In the genomic region with DNA sequence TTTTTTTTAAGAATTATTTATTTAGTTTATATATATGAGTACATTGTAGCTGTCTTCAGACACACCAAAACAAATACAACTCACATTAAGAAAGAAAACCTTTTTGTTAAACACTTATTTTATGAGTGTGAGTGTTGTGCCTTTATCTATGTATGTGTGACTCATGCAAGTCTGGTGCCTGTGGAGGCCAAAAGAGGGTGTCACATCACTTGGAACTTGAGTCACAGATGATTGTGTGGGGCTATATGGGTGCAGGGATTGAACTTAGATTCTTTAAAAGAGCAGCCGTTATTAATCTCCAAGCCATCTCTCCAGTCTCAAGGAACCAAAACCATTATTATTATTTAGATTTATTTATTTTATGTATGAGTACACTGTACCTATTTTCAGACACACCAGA, we compare ENCODE assay signal across 22 mouse cellular contexts.
"Had no signal": no experiment of that assay in that cellular context is flagged by ENCODE, and none has a peak within 500 bp of the region (broad histone marks: within the 10 kb centered on the region; RNA-seq: fewer than 3 reads in every experiment).

No protein-coding gene starts in this region.

- DNase-seq: gastrocnemius, postnatal 14 days; gastrocnemius, postnatal 36 days; heart, adult 2 months; heart, postnatal 36 days; kidney, adult 11 months; kidney, adult 2 months; kidney, adult 9 months; kidney, postnatal 14 days; kidney, postnatal 36 days; layer of hippocampus, adult 9-11 months; layer of hippocampus, postnatal 36 days; left cerebral cortex, postnatal 4 days had no signal

- H3K4me2 ChIP-seq: heart, embryonic 15.5 days; hindbrain, embryonic 13.5 days; hindbrain, embryonic 15.5 days; kidney, embryonic 15.5 days; limb, embryonic 13.5 days; limb, embryonic 15.5 days; liver, embryonic 12.5 days had no signal

- ATAC-seq: hindbrain, postnatal 0 days; intestine, embryonic 16.5 days; liver, embryonic 12.5 days had no signal

- H3K9ac ChIP-seq: heart, embryonic 15.5 days; hindbrain, embryonic 13.5 days; hindbrain, embryonic 15.5 days; kidney, embryonic 15.5 days; limb, embryonic 13.5 days; limb, embryonic 15.5 days; liver, embryonic 12.5 days had no signal

- H3K4me3 ChIP-seq: heart, adult 2 months; heart, embryonic 13.5 days; heart, embryonic 15.5 days; hindbrain, embryonic 13.5 days; hindbrain, embryonic 15.5 days; kidney, embryonic 15.5 days; limb, embryonic 13.5 days; limb, embryonic 15.5 days; liver, embryonic 12.5 days had no signal

- H3K36me3 ChIP-seq: heart, embryonic 15.5 days; hindbrain, embryonic 15.5 days had no signal

- H3K27me3 ChIP-seq: heart, embryonic 13.5 days; heart, embryonic 15.5 days; hindbrain, embryonic 13.5 days; hindbrain, embryonic 15.5 days; kidney, embryonic 15.5 days; limb, embryonic 13.5 days; limb, embryonic 15.5 days; liver, embryonic 12.5 days had no signal

- H3K9me3 ChIP-seq: heart, embryonic 13.5 days; heart, embryonic 15.5 days; hindbrain, embryonic 13.5 days; hindbrain, embryonic 15.5 days; kidney, embryonic 15.5 days; limb, embryonic 13.5 days; limb, embryonic 15.5 days; liver, embryonic 12.5 days had no signal

- H3K27ac ChIP-seq: hindbrain, embryonic 15.5 days; hindbrain, postnatal 0 days; limb, embryonic 13.5 days; limb, embryonic 15.5 days had no signal
